Mouse (Mus musculus): Measurements from ENCODE around the gene Necap2.

DNA sequence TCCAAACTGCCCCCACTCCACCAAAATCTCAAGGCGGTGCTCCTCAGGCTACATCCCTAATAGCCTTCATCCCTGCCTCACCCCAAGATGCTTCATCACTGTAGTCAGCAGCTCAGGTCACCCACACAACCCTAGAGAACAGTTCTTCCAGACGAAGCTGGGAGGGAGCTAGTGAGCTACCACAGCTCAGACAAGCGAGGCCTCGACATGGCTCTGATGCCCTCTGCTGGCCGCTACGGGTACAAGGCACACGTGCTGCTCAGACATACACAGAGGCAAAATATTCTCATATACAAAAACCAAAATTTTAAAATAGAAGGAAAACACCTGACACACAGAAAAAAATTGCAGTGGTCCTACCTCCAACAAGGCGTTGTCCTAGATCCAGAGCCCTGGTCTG lies 13.0 kb downstream of the Necap2 start:
- TF ChIP-seq GATA1 (IDR thresholded peaks at IDR 0.05; ENCODE audit: low read length) (no peak), TAL1 (IDR thresholded peaks at IDR 0.05; ENCODE audit: low read length) (no peak)

Data from erythroblast, embryonic 14.5 days (primary cell).